Mouse (Mus musculus) lung, postnatal 0 days (tissue): ENCODE measurements around the gene Map3k20. TPM values are rescaled to one million over a fixed set of nuclear protein-coding genes. Genes with fewer than 3 reads are reported as not detected.

Experiments used
- ATAC-seq: fragments of 200-750 bp; cut with Nextera tagmentation; 2 replicates; pipeline ENCODE4 v1.8.0; 2017; ENCODE audit warnings: moderate library complexity
- DNase-seq: peaks from one replicate; pipeline ENCODE4 v3.0.0-alpha.2; 2016; ENCODE audit warnings: low spot score
- H3K27ac ChIP-seq: fragments of 300-500 bp; sonication (generic); 2 replicates; pipeline ENCODE4 v1.5.1; 2014; ENCODE audit warnings: antibody characterized with exemption, mild to moderate bottlenecking, low read length, mixed read lengths
- H3K27me3 ChIP-seq: fragments of 300-500 bp; sonication (generic); replicated peaks from 2 replicates; pipeline ENCODE4 v1.6.1; 2014; ENCODE audit warnings: low read length, mixed read lengths; ENCODE audit not compliant: insufficient read depth
- H3K36me3 ChIP-seq: fragments of 300-500 bp; sonication (generic); 2 replicates; pipeline ENCODE4 v1.6.1; 2014; ENCODE audit warnings: low read length, mixed read lengths; ENCODE audit not compliant: insufficient read depth
- H3K4me1 ChIP-seq: fragments of 300-500 bp; sonication (generic); 2 replicates; pipeline ENCODE4 v1.6.1; 2014; ENCODE audit warnings: antibody characterized with exemption, low read depth, low read length, mixed read lengths; ENCODE audit not compliant: insufficient read depth
- H3K4me2 ChIP-seq: fragments of 300-500 bp; sonication (generic); replicated peaks from 2 replicates; pipeline ENCODE4 v1.6.1; 2014; ENCODE audit warnings: low read depth, mild to moderate bottlenecking, low read length, moderate library complexity, mixed read lengths
- H3K4me3 ChIP-seq: fragments of 300-500 bp; sonication (generic); 2 replicates; pipeline ENCODE4 v1.5.1; 2014; ENCODE audit warnings: low read depth, low read length
- H3K9ac ChIP-seq: fragments of 300-500 bp; sonication (generic); replicated peaks from 2 replicates; pipeline ENCODE4 v1.6.1; 2014; ENCODE audit warnings: low read depth, mild to moderate bottlenecking
- H3K9me3 ChIP-seq: fragments of 300-500 bp; sonication (generic); 2 replicates; pipeline ENCODE4 v1.6.1; 2016; ENCODE audit warnings: low read length, mixed read lengths
- CTCF ChIP-seq: IDR thresholded peaks from 2 replicates; pipeline ENCODE4 v1.5.1; 2016; ENCODE audit warnings: antibody characterized with exemption, mild to moderate bottlenecking
- EP300 ChIP-seq: IDR thresholded peaks from 2 replicates; pipeline ENCODE4 v1.6.1; 2016; ENCODE audit warnings: antibody characterized with exemption, mild to moderate bottlenecking, control low read depth
- WGBS: fragments of 180-500 bp; shearing (Covaris S2); extraction: QIAGEN DNeasy Blood & Tissue Kit; methylation state at CpG from one replicate; pipeline ENCODE4 v1.1.7; 2014; 5-methylcytosine and 5-hydroxymethylcytosine counted together
- polyA plus RNA-seq: library from polyadenylated mRNA; unstranded; fragments of >200 nt; fragmentation: Nextera tagmentation; extraction: Ambion mirVana; gene quantifications from 2 replicates; pipeline ENCODE4 v1.2.1, GENCODE M21; 2015

The Map3k20 gene
- polyA plus RNA-seq, 1 experiment from 2014 or later = 18.5 TPM

GRCm38 (mm10) chr2:72372136-72372535 lies 86.7 kb downstream of the Map3k20 start:
- no peak for DNase-seq
- Histone ChIP-seq H3K36me3 (peaks cover 5% of the 10 kb centered on the region; the same call in 1 of the 2 replicates), H3K27ac (no peak overlapping the region), H3K9ac (no peak overlapping the region), H3K4me2 (no peak overlapping the region), H3K27me3 (no peaks in the 10 kb centered on the region), H3K9me3 (no peaks in the 10 kb centered on the region), H3K4me3 (no peak overlapping the region), H3K4me1 (peaks cover 9% of the 10 kb centered on the region; the same call in 1 of the 2 replicates)
- 65% methylated on average over 13 of the region's 13 CpGs for WGBS
- no peak for ATAC-seq
- TF ChIP-seq CTCF (no peak), EP300 (no peak)

GRCm38 (mm10) chr2:72374076-72374475 lies 88.6 kb downstream of the Map3k20 start:
- Histone ChIP-seq H3K27me3 (no peaks in the 10 kb centered on the region), H3K27ac (0 out of 2 replicates have a peak overlapping the region, but pooled peaks have one; percentile 11), H3K9ac (no peak overlapping the region), H3K4me2 (no peak overlapping the region), H3K9me3 (no peaks in the 10 kb centered on the region), H3K4me3 (no peak overlapping the region), H3K36me3 (peaks cover 5% of the 10 kb centered on the region; the same call in 1 of the 2 replicates), H3K4me1 (peaks cover 3% of the 10 kb centered on the region; the same call in 1 of the 2 replicates)
- DNase-seq (no peak), ATAC-seq (no peak)
- WGBS = 51% methylated on average over 3 of the region's 3 CpGs
- no peak for TF ChIP-seq CTCF
- TF ChIP-seq EP300 = no peak

- no peak overlapping the region for H3K4me2 ChIP-seq
- DNase-seq (peak; percentile 48), ATAC-seq (no peak)
- WGBS = 59% methylated on average over 3 of the region's 3 CpGs
- H3K27me3 ChIP-seq = no peaks in the 10 kb centered on the region
- peak overlapping the region; percentile 2; the same call in 1 of the 2 replicates for H3K27ac ChIP-seq
- TF ChIP-seq CTCF (no peak), EP300 (no peak)
- H3K36me3 ChIP-seq = peaks cover 5% of the 10 kb centered on the region; the same call in 1 of the 2 replicates
- H3K4me1 ChIP-seq = no peaks in the 10 kb centered on the region
- no peak overlapping the region for H3K4me3 ChIP-seq
- no peak overlapping the region for H3K9ac ChIP-seq
- H3K9me3 ChIP-seq = no peaks in the 10 kb centered on the region
These were observed 90.4 kb downstream of the Map3k20 start for GRCm38 (mm10) chr2:72375877-72376276.

- no peak overlapping the region for H3K4me3 ChIP-seq
- 93% methylated on average over 5 of the region's 5 CpGs for WGBS
- no peak overlapping the region for H3K4me2 ChIP-seq
- H3K27me3 ChIP-seq = no peaks in the 10 kb centered on the region
- no peak overlapping the region for H3K27ac ChIP-seq
- H3K9me3 ChIP-seq = no peaks in the 10 kb centered on the region
- no peak overlapping the region for H3K9ac ChIP-seq
- H3K36me3 ChIP-seq = peaks cover 5% of the 10 kb centered on the region; the same call in 1 of the 2 replicates
- no peak for DNase-seq
- ATAC-seq = no peak
- H3K4me1 ChIP-seq = no peaks in the 10 kb centered on the region
- TF ChIP-seq EP300 = no peak
- TF ChIP-seq CTCF = no peak
These were observed 91.5 kb downstream of the Map3k20 start for GRCm38 (mm10) chr2:72376946-72377345.

- ATAC-seq = no peak
- Histone ChIP-seq H3K9me3 (no peaks in the 10 kb centered on the region), H3K4me3 (no peak overlapping the region), H3K4me2 (no peak overlapping the region), H3K27me3 (no peaks in the 10 kb centered on the region), H3K36me3 (no peaks in the 10 kb centered on the region; the same call in 1 of the 2 replicates), H3K27ac (no peak overlapping the region), H3K4me1 (no peaks in the 10 kb centered on the region), H3K9ac (no peak overlapping the region)
- WGBS = 86% methylated on average over 11 of the region's 11 CpGs
- DNase-seq = no peak
- no peak for TF ChIP-seq EP300
- no peak for TF ChIP-seq CTCF
These were observed 94.0 kb downstream of the Map3k20 start for GRCm38 (mm10) chr2:72379425-72379824.

GRCm38 (mm10) chr2:72382662-72383061 lies 97.2 kb downstream of the Map3k20 start:
- Histone ChIP-seq H3K9ac (no peak overlapping the region), H3K36me3 (no peaks in the 10 kb centered on the region), H3K4me3 (no peak overlapping the region), H3K4me2 (no peak overlapping the region), H3K27me3 (no peaks in the 10 kb centered on the region), H3K9me3 (no peaks in the 10 kb centered on the region), H3K4me1 (no peaks in the 10 kb centered on the region), H3K27ac (no peak overlapping the region)
- WGBS = 71% methylated on average over 6 of the region's 6 CpGs
- TF ChIP-seq CTCF = no peak
- no peak for TF ChIP-seq EP300
- ATAC-seq = no peak
- DNase-seq = no peak

- no peak overlapping the region for H3K4me2 ChIP-seq
- H3K4me1 ChIP-seq = no peaks in the 10 kb centered on the region
- no peak for DNase-seq
- 51% methylated on average over 11 of the region's 11 CpGs for WGBS
- H3K9me3 ChIP-seq = no peaks in the 10 kb centered on the region
- H3K4me3 ChIP-seq = no peak overlapping the region
- no peaks in the 10 kb centered on the region for H3K36me3 ChIP-seq
- no peak for ATAC-seq
- no peak overlapping the region for H3K27ac ChIP-seq
- H3K27me3 ChIP-seq = no peaks in the 10 kb centered on the region
- no peak overlapping the region for H3K9ac ChIP-seq
- TF ChIP-seq CTCF = no peak
These were observed 97.9 kb downstream of the Map3k20 start for GRCm38 (mm10) chr2:72383321-72383720.
